Mouse (Mus musculus) kidney, adult 2 months (tissue): ENCODE results near the gene Adcy6. TPM values are rescaled to one million over a fixed set of nuclear protein-coding genes. Genes with fewer than 3 reads are reported as not detected.
"Not testable (repeated sequence)": the region's sequence is repeated elsewhere in the genome, so short reads cannot be mapped to it uniquely, and the experiment has no call there.

ENCODE experiments used
- DNase-seq: peaks from one replicate; pipeline ENCODE4 v3.0.0; 2021
- H3K27ac ChIP-seq: fragments of 200-500 bp; 2 replicates; pipeline ENCODE4 v1.5.1; 2012; ENCODE audit warnings: low read depth, low read length, control low read depth, inconsistent platforms; ENCODE audit not compliant: insufficient read depth
- H3K27me3 ChIP-seq: fragments of 200-500 bp; replicated peaks from 2 replicates; pipeline ENCODE4 v1.6.1; 2012; ENCODE audit warnings: mild to moderate bottlenecking, moderate library complexity, low read length, inconsistent platforms; ENCODE audit not compliant: control insufficient read depth, insufficient read depth
- H3K36me3 ChIP-seq: fragments of 200-500 bp; 2 replicates; pipeline ENCODE4 v1.6.1; 2012; ENCODE audit warnings: mild to moderate bottlenecking, moderate library complexity, low read length, inconsistent platforms; ENCODE audit not compliant: control insufficient read depth, insufficient read depth
- H3K4me1 ChIP-seq: fragments of 200-500 bp; 2 replicates; pipeline ENCODE4 v1.6.1; 2011; ENCODE audit warnings: low read length; ENCODE audit not compliant: control insufficient read depth, insufficient read depth
- H3K4me3 ChIP-seq: fragments of 200-500 bp; 2 replicates; pipeline ENCODE4 v1.5.1; 2011; ENCODE audit warnings: mild to moderate bottlenecking, low read depth, low read length, control low read depth; ENCODE audit not compliant: insufficient read depth
- CTCF ChIP-seq: fragments of 200-500 bp; conservative IDR thresholded peaks from 2 replicates; pipeline ENCODE4 v1.5.1; 2011; ENCODE audit warnings: low read depth, mild to moderate bottlenecking, control low read depth, low read length, moderate library complexity, mixed read lengths; ENCODE audit not compliant: insufficient read depth, insufficient read length
- POLR2A ChIP-seq: fragments of 200-500 bp; IDR thresholded peaks from one replicate; pipeline ENCODE4 v1.6.1; 2011; ENCODE audit warnings: low read depth, low read length, control low read depth
- WGBS: fragments of 180-500 bp; shearing (Covaris S2); methylation state at CpG from one replicate; pipeline ENCODE4 v1.1.7; 2018; 5-methylcytosine and 5-hydroxymethylcytosine counted together
- polyA plus RNA-seq: library from polyadenylated mRNA; depleted of rRNA; stranded (reverse); fragments of >200 nt; gene quantifications from 2 replicates; pipeline ENCODE4 v1.2.3, GENCODE M21; 2012

Gene Adcy6
- polyA plus RNA-seq, 1 experiment = 98.7 TPM

GRCm38 (mm10) chr15:98600036-98600709, 9.7 kb downstream of the Adcy6 start:
- Histone ChIP-seq H3K27ac (no peak overlapping the region), H3K4me3 (no peak overlapping the region), H3K4me1 (peaks cover 8% of the 10 kb centered on the region), H3K27me3 (no peaks in the 10 kb centered on the region), H3K36me3 (peaks cover 3% of the 10 kb centered on the region)
- no peak for DNase-seq
- 66% methylated on average over 12 of the region's 12 CpGs for WGBS
- TF ChIP-seq POLR2A (no peak), CTCF (no peak)

GRCm38 (mm10) chr15:98596609-98597008, 13.3 kb downstream of the Adcy6 start:
- DNase-seq = no peak
- H3K36me3 ChIP-seq = peaks cover 9% of the 10 kb centered on the region
- no peak overlapping the region for H3K27ac ChIP-seq
- 91% methylated on average over 14 of the region's 14 CpGs for WGBS
- no peak overlapping the region for H3K4me3 ChIP-seq
- no peak for TF ChIP-seq CTCF
- peaks cover 7% of the 10 kb centered on the region; the same call in 1 of the 2 replicates for H3K4me1 ChIP-seq
- no peaks in the 10 kb centered on the region for H3K27me3 ChIP-seq

- 60% methylated on average over 5 of the region's 5 CpGs for WGBS
- Histone ChIP-seq H3K36me3 (peaks cover 9% of the 10 kb centered on the region), H3K27ac (no peak overlapping the region), H3K4me1 (peaks cover 10% of the 10 kb centered on the region; the same call in 1 of the 2 replicates), H3K27me3 (no peaks in the 10 kb centered on the region), H3K4me3 (no peak overlapping the region)
- TF ChIP-seq POLR2A = no peak
- peak; percentile 38 for DNase-seq
Measured at GRCm38 (mm10) chr15:98595049-98595448, 14.8 kb downstream of the Adcy6 start.

- DNase-seq = no peak
- Histone ChIP-seq H3K27me3 (no peaks in the 10 kb centered on the region), H3K36me3 (peaks cover 9% of the 10 kb centered on the region), H3K4me3 (no peak overlapping the region), H3K27ac (no peak overlapping the region), H3K4me1 (peaks cover 10% of the 10 kb centered on the region; the same call in 1 of the 2 replicates)
- 84% methylated on average over 19 of the region's 19 CpGs for WGBS
- no peak for TF ChIP-seq CTCF
- no peak for TF ChIP-seq POLR2A
Measured at GRCm38 (mm10) chr15:98594193-98594592, 15.7 kb downstream of the Adcy6 start.

GRCm38 (mm10) chr15:98591396-98591795, 18.5 kb downstream of the Adcy6 start:
- no peak for DNase-seq
- H3K27ac ChIP-seq = no peak overlapping the region
- 31% methylated on average over 4 of the region's 4 CpGs for WGBS
- H3K36me3 ChIP-seq = peaks cover 9% of the 10 kb centered on the region
- H3K4me3 ChIP-seq = no peak overlapping the region
- TF ChIP-seq POLR2A (no peak), CTCF (no peak)
- H3K27me3 ChIP-seq = no peaks in the 10 kb centered on the region
- peaks cover 10% of the 10 kb centered on the region; the same call in 1 of the 2 replicates for H3K4me1 ChIP-seq

- Histone ChIP-seq H3K4me1 (peaks cover 7% of the 10 kb centered on the region; the same call in 1 of the 2 replicates), H3K36me3 (peaks cover 5% of the 10 kb centered on the region; the same call in 1 of the 2 replicates), H3K27ac (no peak overlapping the region), H3K27me3 (no peaks in the 10 kb centered on the region), H3K4me3 (no peak overlapping the region)
- TF ChIP-seq POLR2A (no peak), CTCF (no peak)
- no peak for DNase-seq
- 66% methylated on average over 7 of the region's 7 CpGs for WGBS
Measured at GRCm38 (mm10) chr15:98589640-98590336, 20.1 kb downstream of the Adcy6 start.

GRCm38 (mm10) chr15:98587751-98588150, 22.1 kb downstream of the Adcy6 start:
- TF ChIP-seq POLR2A = no peak
- no peak for TF ChIP-seq CTCF
- H3K4me1 ChIP-seq = peaks cover 8% of the 10 kb centered on the region; the same call in 1 of the 2 replicates
- H3K4me3 ChIP-seq = no peak overlapping the region
- no peak overlapping the region for H3K27ac ChIP-seq
- no peaks in the 10 kb centered on the region for H3K36me3 ChIP-seq
- H3K27me3 ChIP-seq = no peaks in the 10 kb centered on the region
- DNase-seq = no peak
- WGBS = 83% methylated on average over 11 of the region's 11 CpGs

- not testable (repeated sequence) for H3K4me3 ChIP-seq, H3K27me3 ChIP-seq, DNase-seq, H3K36me3 ChIP-seq
- Histone ChIP-seq H3K4me1 (peaks cover 11% of the 10 kb centered on the region; the same call in 1 of the 2 replicates), H3K27ac (peak overlapping the region; percentile 91)
- WGBS = 78% methylated on average over 9 of the region's 9 CpGs
Measured at GRCm38 (mm10) chr15:98586141-98586540, 23.7 kb downstream of the Adcy6 start.
